Mouse (Mus musculus): Measurements from ENCODE around the gene Gm49336. TPM values are rescaled to one million over a fixed set of nuclear protein-coding genes. Genes with fewer than 3 reads are reported as not detected.

Gene Gm49336
- polyA plus RNA-seq, 1 experiment = 19.9 TPM

DNA sequence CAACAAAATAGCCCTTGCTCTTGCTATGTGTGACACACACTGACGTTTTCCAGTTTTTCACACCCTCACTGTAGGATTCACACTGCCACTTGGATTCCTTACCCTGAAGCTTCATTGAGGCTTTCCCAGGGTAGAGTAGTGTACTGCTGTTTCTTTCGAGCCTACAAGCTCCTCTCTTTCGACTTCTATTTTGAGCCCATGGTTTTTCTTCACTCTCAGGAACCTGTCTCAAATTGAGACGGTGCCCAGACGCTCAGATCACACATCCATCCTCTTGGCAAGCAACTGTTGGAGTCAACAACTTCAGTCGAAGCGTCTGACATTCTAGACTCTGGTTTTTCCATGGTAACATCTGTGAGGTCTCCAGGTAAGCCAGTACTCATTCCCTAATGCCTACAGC is 54.4 kb downstream of the Gm49336 start, which contains the start of gene Atp8a2:
Gene Atp8a2, minus strand, starts transcription at position 296 of the 400 bp plus-strand sequence.
- Histone ChIP-seq H3K4me3 (ENCODE audit: insufficient read depth, poor library complexity, severe bottlenecking) (no peak within 1 kb of the TSS), H3K27me3 (ENCODE audit: control insufficient read depth, insufficient read depth, insufficient read length) (no peaks in the 10 kb centered on the region), H3K79me2 (ENCODE audit: control insufficient read depth, insufficient read depth) (no peaks in the 10 kb centered on the region), H3K36me3 (ENCODE audit: control insufficient read depth, insufficient read depth) (no peaks in the 10 kb centered on the region), H3K79me3 (ENCODE audit: low read depth) (no peaks in the 10 kb centered on the region), H3ac (ENCODE audit: control insufficient read depth, insufficient read length, low read depth) (no peak within 1 kb of the TSS)
- TF ChIP-seq MYOG (IDR thresholded peaks at IDR 0.05; ENCODE audit: control insufficient read depth, extremely low read depth, insufficient read length) (no peak), MYOD1 (IDR thresholded peaks at IDR 0.05; ENCODE audit: control insufficient read depth, insufficient read length, low read depth) (no peak), CEBPB (IDR thresholded peaks at IDR 0.05; ENCODE audit: low read depth) (no peak), FOSL1 (IDR thresholded peaks at IDR 0.05; ENCODE audit: insufficient read depth, low read length, poor library complexity, severe bottlenecking) (no peak), MAX (IDR thresholded peaks at IDR 0.05) (no peak), CTCF (IDR thresholded peaks at IDR 0.05; ENCODE audit: control insufficient read depth, insufficient read depth, insufficient read length) (no peak), USF1 (IDR thresholded peaks at IDR 0.05; ENCODE audit: low read depth) (no peak)

- TF ChIP-seq MYOG (IDR thresholded peaks at IDR 0.05; ENCODE audit: control insufficient read depth, extremely low read depth, insufficient read length) (no peak), MAX (IDR thresholded peaks at IDR 0.05) (no peak), CEBPB (IDR thresholded peaks at IDR 0.05; ENCODE audit: low read depth) (no peak), MYOD1 (IDR thresholded peaks at IDR 0.05; ENCODE audit: control insufficient read depth, insufficient read length, low read depth) (no peak), FOSL1 (IDR thresholded peaks at IDR 0.05; ENCODE audit: insufficient read depth, low read length, poor library complexity, severe bottlenecking) (no peak), USF1 (IDR thresholded peaks at IDR 0.05; ENCODE audit: low read depth) (no peak), CTCF (IDR thresholded peaks at IDR 0.05; ENCODE audit: control insufficient read depth, insufficient read depth, insufficient read length) (no peak)
- Histone ChIP-seq H3K4me3 (ENCODE audit: insufficient read depth, poor library complexity, severe bottlenecking) (no peak overlapping the region), H3K79me2 (ENCODE audit: control insufficient read depth, insufficient read depth) (no peaks in the 10 kb centered on the region), H3ac (ENCODE audit: control insufficient read depth, insufficient read length, low read depth) (no peak overlapping the region), H3K36me3 (ENCODE audit: control insufficient read depth, insufficient read depth) (no peaks in the 10 kb centered on the region), H3K79me3 (ENCODE audit: low read depth) (no peaks in the 10 kb centered on the region), H3K27me3 (ENCODE audit: control insufficient read depth, insufficient read depth, insufficient read length) (no peaks in the 10 kb centered on the region)
These were observed 55.3 kb downstream of the Gm49336 start for GRCm38 (mm10) chr14:60195999-60196398.

GRCm38 (mm10) chr14:60194606-60195005 is 56.7 kb downstream of the Gm49336 start:
- Histone ChIP-seq H3K27me3 (ENCODE audit: control insufficient read depth, insufficient read depth, insufficient read length) (no peaks in the 10 kb centered on the region), H3K79me2 (ENCODE audit: control insufficient read depth, insufficient read depth) (no peaks in the 10 kb centered on the region), H3ac (ENCODE audit: control insufficient read depth, insufficient read length, low read depth) (no peak overlapping the region), H3K4me3 (ENCODE audit: insufficient read depth, poor library complexity, severe bottlenecking) (no peak overlapping the region), H3K36me3 (ENCODE audit: control insufficient read depth, insufficient read depth) (no peaks in the 10 kb centered on the region), H3K79me3 (ENCODE audit: low read depth) (no peaks in the 10 kb centered on the region)
- TF ChIP-seq FOSL1 (IDR thresholded peaks at IDR 0.05; ENCODE audit: insufficient read depth, low read length, poor library complexity, severe bottlenecking) (no peak), CEBPB (IDR thresholded peaks at IDR 0.05; ENCODE audit: low read depth) (no peak), MYOG (IDR thresholded peaks at IDR 0.05; ENCODE audit: control insufficient read depth, extremely low read depth, insufficient read length) (no peak)

GRCm38 (mm10) chr14:60189771-60190170 is 61.5 kb downstream of the Gm49336 start:
- H3K36me3 ChIP-seq (ENCODE audit: control insufficient read depth, insufficient read depth) = no peaks in the 10 kb centered on the region
- no peaks in the 10 kb centered on the region for H3K79me2 ChIP-seq (ENCODE audit: control insufficient read depth, insufficient read depth)
- TF ChIP-seq FOSL1 (IDR thresholded peaks at IDR 0.05; ENCODE audit: insufficient read depth, low read length, poor library complexity, severe bottlenecking) (no peak), MYOD1 (IDR thresholded peaks at IDR 0.05; ENCODE audit: control insufficient read depth, insufficient read length, low read depth) (no peak), CTCF (IDR thresholded peaks at IDR 0.05; ENCODE audit: control insufficient read depth, insufficient read depth, insufficient read length) (no peak), MAX (IDR thresholded peaks at IDR 0.05) (no peak)
- no peak overlapping the region for H3ac ChIP-seq (ENCODE audit: control insufficient read depth, insufficient read length, low read depth)
- no peaks in the 10 kb centered on the region for H3K27me3 ChIP-seq (ENCODE audit: control insufficient read depth, insufficient read depth, insufficient read length)
- no peaks in the 10 kb centered on the region for H3K79me3 ChIP-seq (ENCODE audit: low read depth)
- no peak overlapping the region for H3K4me3 ChIP-seq (ENCODE audit: insufficient read depth, poor library complexity, severe bottlenecking)

GRCm38 (mm10) chr14:60188201-60188825 is 63.0 kb downstream of the Gm49336 start:
- Histone ChIP-seq H3K4me3 (ENCODE audit: insufficient read depth, poor library complexity, severe bottlenecking) (no peak overlapping the region), H3K36me3 (ENCODE audit: control insufficient read depth, insufficient read depth) (no peaks in the 10 kb centered on the region), H3K79me2 (ENCODE audit: control insufficient read depth, insufficient read depth) (no peaks in the 10 kb centered on the region), H3K79me3 (ENCODE audit: low read depth) (no peaks in the 10 kb centered on the region), H3ac (ENCODE audit: control insufficient read depth, insufficient read length, low read depth) (no peak overlapping the region), H3K27me3 (ENCODE audit: control insufficient read depth, insufficient read depth, insufficient read length) (no peaks in the 10 kb centered on the region)
- TF ChIP-seq MAX (IDR thresholded peaks at IDR 0.05) (no peak), USF1 (IDR thresholded peaks at IDR 0.05; ENCODE audit: low read depth) (no peak), FOSL1 (IDR thresholded peaks at IDR 0.05; ENCODE audit: insufficient read depth, low read length, poor library complexity, severe bottlenecking) (no peak), MYOG (IDR thresholded peaks at IDR 0.05; ENCODE audit: control insufficient read depth, extremely low read depth, insufficient read length) (no peak), MYOD1 (IDR thresholded peaks at IDR 0.05; ENCODE audit: control insufficient read depth, insufficient read length, low read depth) (no peak), CEBPB (IDR thresholded peaks at IDR 0.05; ENCODE audit: low read depth) (no peak), CTCF (IDR thresholded peaks at IDR 0.05; ENCODE audit: control insufficient read depth, insufficient read depth, insufficient read length) (no peak)

DNA sequence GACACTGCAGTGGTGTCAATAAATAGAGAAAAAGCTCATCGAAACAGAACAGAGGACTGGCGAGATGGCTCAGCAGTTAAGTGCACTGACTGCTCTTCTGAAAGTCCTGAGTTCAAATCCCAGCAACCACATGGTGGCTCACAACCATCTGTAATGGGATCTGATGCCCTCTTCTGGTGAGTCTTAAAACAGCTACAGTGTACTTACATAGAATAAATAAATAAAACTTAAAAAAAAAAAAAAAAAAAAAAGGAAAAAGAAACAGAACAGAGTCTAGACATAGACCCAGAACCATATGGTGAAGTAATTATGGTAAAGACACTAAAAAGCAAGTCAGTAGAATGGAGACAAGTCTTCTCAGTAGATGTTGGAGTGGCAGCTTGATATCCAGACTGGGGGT is 70.0 kb downstream of the Gm49336 start:
- Histone ChIP-seq H3K79me3 (ENCODE audit: low read depth) (no peaks in the 10 kb centered on the region), H3ac (ENCODE audit: control insufficient read depth, insufficient read length, low read depth) (no peak overlapping the region), H3K79me2 (ENCODE audit: control insufficient read depth, insufficient read depth) (no peaks in the 10 kb centered on the region), H3K4me3 (ENCODE audit: insufficient read depth, poor library complexity, severe bottlenecking) (no peak overlapping the region), H3K27me3 (ENCODE audit: control insufficient read depth, insufficient read depth, insufficient read length) (peaks cover 22% of the 10 kb centered on the region), H3K36me3 (ENCODE audit: control insufficient read depth, insufficient read depth) (no peaks in the 10 kb centered on the region)
- TF ChIP-seq CTCF (IDR thresholded peaks at IDR 0.05; ENCODE audit: control insufficient read depth, insufficient read depth, insufficient read length) (no peak), MAX (IDR thresholded peaks at IDR 0.05) (no peak), MYOD1 (IDR thresholded peaks at IDR 0.05; ENCODE audit: control insufficient read depth, insufficient read length, low read depth) (no peak), FOSL1 (IDR thresholded peaks at IDR 0.05; ENCODE audit: insufficient read depth, low read length, poor library complexity, severe bottlenecking) (no peak), CEBPB (IDR thresholded peaks at IDR 0.05; ENCODE audit: low read depth) (no peak), MYOG (IDR thresholded peaks at IDR 0.05; ENCODE audit: control insufficient read depth, extremely low read depth, insufficient read length) (no peak), USF1 (IDR thresholded peaks at IDR 0.05; ENCODE audit: low read depth) (no peak)

Data from C2C12 (cell line).